Mouse (Mus musculus): ENCODE data around the gene Tnxb.
"Not testable (repeated sequence)": the region's sequence is repeated elsewhere in the genome, so short reads cannot be mapped to it uniquely, and the experiment has no call there.

GRCm38 (mm10) chr17:34719886-34720285 lies 49.6 kb downstream of the Tnxb start:
- not testable (repeated sequence) for TF ChIP-seq CTCF (IDR thresholded peaks at IDR 0.05; ENCODE audit: extremely low read depth, insufficient read depth, insufficient read length, insufficient replicate concordance); POLR2A (IDR thresholded peaks at IDR 0.05; ENCODE audit: low read depth, low read length)

Data from spleen, adult 2 months (tissue).